ENCODE assay signal across 29 mouse cellular contexts in the genomic region with DNA sequence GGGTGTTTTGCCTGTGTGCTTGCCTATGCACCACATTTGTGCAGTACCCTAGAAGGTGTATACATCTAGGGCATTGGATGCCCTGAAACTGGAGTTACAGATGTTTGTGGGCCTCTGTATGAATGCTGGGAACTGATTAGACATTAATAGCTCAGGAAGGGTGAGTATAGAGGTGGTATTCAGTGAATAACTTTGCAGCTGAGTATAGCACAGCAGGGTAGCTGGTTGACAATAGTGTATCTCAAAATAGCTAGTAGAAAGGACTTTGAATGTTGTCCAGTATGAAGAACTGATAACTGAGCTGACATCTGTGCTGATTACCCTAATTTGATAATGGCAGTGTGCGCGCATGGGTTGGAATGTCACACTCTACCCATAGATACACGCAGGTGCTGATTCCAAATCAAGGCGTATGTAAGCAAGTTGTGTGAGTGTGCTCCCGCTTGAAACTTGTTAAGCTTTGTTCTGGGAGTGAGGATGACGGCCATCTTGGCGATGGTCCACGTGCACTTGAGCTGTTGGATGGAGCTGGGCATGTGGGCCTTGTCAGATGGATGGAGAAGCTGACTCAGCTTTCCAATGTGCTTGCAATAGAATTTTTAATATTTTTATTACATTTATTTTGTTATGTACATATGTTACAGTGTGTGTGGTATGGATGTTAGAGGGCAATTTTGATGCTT. TPM values are rescaled to one million over a fixed set of nuclear protein-coding genes. Genes with fewer than 3 reads are reported as not detected.
DNase-seq lines count a peak whose midpoint lies in the region; ATAC-seq and TF ChIP-seq lines count a peak whose summit lies in the region.
"Had no signal": no experiment of that assay in that cellular context is flagged by ENCODE, and none has a peak within 500 bp of the region (broad histone marks: within the 10 kb centered on the region; RNA-seq: fewer than 3 reads in every experiment).

No protein-coding gene starts in this region.

- no peak overlapping the region for H3K27ac ChIP-seq in heart, adult 2 months
- peak overlapping the region; percentile 74 for H3K27ac ChIP-seq in heart, embryonic 15.5 days
- H3K27ac ChIP-seq in midbrain, embryonic 15.5 days, result no peak overlapping the region
- H3K27ac ChIP-seq: embryonic facial prominence, embryonic 10.5 days; embryonic facial prominence, embryonic 15.5 days; forebrain, embryonic 15.5 days; liver, embryonic 12.5 days; macrophage; midbrain, embryonic 13.5 days; neural tube, embryonic 15.5 days; stomach, embryonic 15.5 days had no signal

- no peak overlapping the region for H3K9ac ChIP-seq in heart, adult 2 months (ENCODE audit: low read depth, low read length)
- H3K9ac ChIP-seq in heart, embryonic 15.5 days, result no peak overlapping the region
- no peak overlapping the region for H3K9ac ChIP-seq in midbrain, embryonic 15.5 days
- H3K9ac ChIP-seq: embryonic facial prominence, embryonic 15.5 days; forebrain, embryonic 15.5 days; liver, embryonic 12.5 days; liver, postnatal 0 days; midbrain, embryonic 13.5 days; neural tube, embryonic 15.5 days; stomach, embryonic 15.5 days had no signal

- H3K27me3 ChIP-seq in heart, adult 2 months (ENCODE audit: control insufficient read depth, insufficient read depth, low read length), result no peaks in the 10 kb centered on the region
- no peaks in the 10 kb centered on the region for H3K27me3 ChIP-seq in heart, embryonic 15.5 days
- H3K27me3 ChIP-seq in midbrain, embryonic 15.5 days (replicated peaks), result no peaks in the 10 kb centered on the region
- H3K27me3 ChIP-seq: embryonic facial prominence, embryonic 15.5 days; forebrain, embryonic 15.5 days; liver, embryonic 12.5 days; midbrain, embryonic 13.5 days; neural tube, embryonic 15.5 days; stomach, embryonic 15.5 days had no signal

- H3K79me2 ChIP-seq in heart, adult 2 months (replicated peaks; ENCODE audit: control insufficient read depth, insufficient read depth, low read length), result no peaks in the 10 kb centered on the region

- TF ChIP-seq CTCF in heart, adult 2 months (IDR thresholded peaks at IDR 0.05), result no peak

- WGBS in heart, adult 2 months, result 49% methylated on average over 8 of the region's 8 CpGs
- 49% methylated on average over 8 of the region's 8 CpGs for WGBS in heart, embryonic 15.5 days
- 93% methylated on average over 8 of the region's 8 CpGs for WGBS in midbrain, embryonic 15.5 days

- peaks cover 2% of the 10 kb centered on the region for H3K4me1 ChIP-seq in heart, adult 2 months (ENCODE audit: control insufficient read depth, insufficient read depth, low read length)
- peaks cover 5% of the 10 kb centered on the region; the same call in 1 of the 2 replicates for H3K4me1 ChIP-seq in heart, embryonic 15.5 days (replicated peaks)
- H3K4me1 ChIP-seq in midbrain, embryonic 15.5 days, result no peaks in the 10 kb centered on the region
- H3K4me1 ChIP-seq: embryonic facial prominence, embryonic 10.5 days; embryonic facial prominence, embryonic 15.5 days; forebrain, embryonic 15.5 days; liver, embryonic 12.5 days; midbrain, embryonic 13.5 days; neural tube, embryonic 15.5 days; stomach, embryonic 15.5 days had no signal

- H3K36me3 ChIP-seq in heart, adult 2 months (ENCODE audit: control insufficient read depth, insufficient read depth, low read length), result no peaks in the 10 kb centered on the region
- no peaks in the 10 kb centered on the region for H3K36me3 ChIP-seq in heart, embryonic 15.5 days
- H3K36me3 ChIP-seq in midbrain, embryonic 15.5 days (replicated peaks), result no peaks in the 10 kb centered on the region
- H3K36me3 ChIP-seq: embryonic facial prominence, embryonic 10.5 days; embryonic facial prominence, embryonic 15.5 days; forebrain, embryonic 15.5 days; liver, embryonic 12.5 days; midbrain, embryonic 13.5 days; neural tube, embryonic 15.5 days; stomach, embryonic 15.5 days had no signal

- peak; percentile 64; the same call in 1 of the 2 replicates for ATAC-seq in heart, embryonic 15.5 days (replicated peaks; ENCODE audit: insufficient number of reproducible peaks, insufficient read depth, low FRiP score, low read depth)
- ATAC-seq in midbrain, embryonic 15.5 days (replicated peaks), result no peak
- ATAC-seq: activated CD4-positive, CD25-positive, alpha-beta regulatory T cell, adult 4 months; forebrain, embryonic 15.5 days; hindbrain, embryonic 16.5 days; liver, embryonic 12.5 days; liver, postnatal 0 days; lung, postnatal 0 days; midbrain, embryonic 13.5 days had no signal

- DNase-seq in heart, adult 2 months, result peak; percentile 57
- DNase-seq in heart, postnatal 25 days (ENCODE audit: low spot score), result no peak
- peak; percentile 23 for DNase-seq in heart, adult 8-10 months (ENCODE audit: low spot score)
- DNase-seq in heart, postnatal 36 days, result peak; percentile 43 to 45
- no peak for DNase-seq in cerebellum, postnatal 14 days
- no peak for DNase-seq in adrenal gland, postnatal 10 days
- DNase-seq: adrenal gland, postnatal 25 days; B cell, adult 2 months; cerebellum, adult 2 months; cerebellum, postnatal 25 days; kidney, adult 18-20 months; kidney, postnatal 4 days; left cerebral cortex, postnatal 4 days; liver, postnatal 0 days; retina, postnatal 1 day; right cerebral cortex, postnatal 25 days had no signal

- H3K9me3 ChIP-seq in heart, embryonic 15.5 days (replicated peaks), result no peaks in the 10 kb centered on the region
- H3K9me3 ChIP-seq in midbrain, embryonic 15.5 days, result no peaks in the 10 kb centered on the region
- H3K9me3 ChIP-seq: embryonic facial prominence, embryonic 10.5 days; embryonic facial prominence, embryonic 15.5 days; forebrain, embryonic 15.5 days; liver, embryonic 12.5 days; midbrain, embryonic 13.5 days; neural tube, embryonic 15.5 days; stomach, embryonic 15.5 days had no signal

- TF ChIP-seq POLR2A in heart, adult 2 months (IDR thresholded peaks at IDR 0.05; ENCODE audit: insufficient read depth, low read depth, low read length), result no peak

- H3K4me3 ChIP-seq in heart, adult 2 months, result no peak overlapping the region
- H3K4me3 ChIP-seq in heart, embryonic 15.5 days, result no peak overlapping the region
- H3K4me3 ChIP-seq in midbrain, embryonic 15.5 days, result no peak overlapping the region
- H3K4me3 ChIP-seq: embryonic facial prominence, embryonic 10.5 days; embryonic facial prominence, embryonic 15.5 days; forebrain, embryonic 15.5 days; liver, embryonic 12.5 days; midbrain, embryonic 13.5 days; neural tube, embryonic 15.5 days; stomach, embryonic 15.5 days had no signal

- intact Hi-C loops in heart, adult 2 months (cut with DNase I), result no loop called here
- intact Hi-C loops in heart, postnatal 25 days (cut with DNase I), result no loop called here
- intact Hi-C loops in heart, postnatal 36 days (cut with DNase I), result no loop called here

- no peak for TF ChIP-seq EP300 in heart, adult 2 months (IDR thresholded peaks at IDR 0.05; ENCODE audit: insufficient read depth, low read depth, low read length)

- no peak overlapping the region for H3K4me2 ChIP-seq in heart, embryonic 15.5 days
- no peak overlapping the region for H3K4me2 ChIP-seq in midbrain, embryonic 15.5 days
- H3K4me2 ChIP-seq: embryonic facial prominence, embryonic 15.5 days; forebrain, embryonic 15.5 days; liver, embryonic 12.5 days; midbrain, embryonic 13.5 days; neural tube, embryonic 15.5 days; stomach, embryonic 15.5 days had no signal

RNA-seq across cellular contexts. Expression of a gene that starts 25.0 kb away (rescaled TPM):
- total RNA-seq in heart, adult 2 months (2021), result 1 to 10 TPM; 3.4 to 3.9 TPM
- 3.1 and 3.4 TPM in 2 replicates for polyA plus RNA-seq in heart, adult 2 months (2012; rRNA removed)
- 1 to 10 TPM; 3.3 to 4.6 TPM for total RNA-seq in heart, postnatal 25 days (2021)
- total RNA-seq in heart, adult 8-10 months (2022), result 1 to 10 TPM; 3.5 to 4.8 (median 4.0) TPM
- 1.8 and 2.7 TPM in 2 replicates for polyA plus RNA-seq in heart, embryonic 15.5 days (2015; fragmentation: Nextera tagmentation; extraction: Ambion mirVana)
- 1 to 10 TPM; 3.6 to 4.6 TPM for total RNA-seq in heart, postnatal 36 days (2021)
- 4.4 and 5.5 TPM in 2 replicates for polyA plus RNA-seq in midbrain, embryonic 15.5 days (2015; fragmentation: Nextera tagmentation; extraction: Ambion mirVana)
- 1 to 10 TPM; 4.0 to 7.1 TPM for total RNA-seq in adrenal gland, postnatal 10 days (2021)
- polyA plus RNA-seq: macrophage had no signal

RNA-seq across cellular contexts. Expression of a gene that starts 25.2 kb away (rescaled TPM):
- 1 to 10 TPM; 5.3 to 7.4 TPM for total RNA-seq in heart, adult 2 months (2021)
- 5.5 and 8.5 TPM in 2 replicates for polyA plus RNA-seq in heart, adult 2 months (2012; rRNA removed)
- 1 to 10 TPM; 4.9 to 5.6 TPM for total RNA-seq in heart, postnatal 25 days (2021)
- total RNA-seq in heart, adult 8-10 months (2022), result 1 to 10 TPM; 4.8 to 7.4 (median 5.5) TPM
- 9.3 and 11.2 TPM in 2 replicates for polyA plus RNA-seq in heart, embryonic 15.5 days (2015; fragmentation: Nextera tagmentation; extraction: Ambion mirVana)
- 1 to 10 TPM; 5.2 to 5.4 TPM for total RNA-seq in heart, postnatal 36 days (2021)
- 18.1 and 20.0 TPM in 2 replicates for polyA plus RNA-seq in midbrain, embryonic 15.5 days (2015; fragmentation: Nextera tagmentation; extraction: Ambion mirVana)
- total RNA-seq in adrenal gland, postnatal 10 days (2021), result 1 to 10 TPM; 6.3 to 7.7 TPM

Comparison
In these comparisons a context has a peak if more than half of its experiments do, and no peak if none do; other contexts are left out.
1. DNase-seq: peak in heart, adult 2 months (2 of 2), heart, adult 8-10 months (single experiment) and heart, postnatal 36 days (2 of 2); none in heart, postnatal 25 days (single experiment), cerebellum, postnatal 14 days (0 of 2) and adrenal gland, postnatal 10 days (single experiment).